Mouse (Mus musculus) MEL (cell line): ENCODE measurements at regions not wholly inside any gene's neighbourhood (a gene's known extent, or its start where the extent isn't known, plus 50 kb on each side); places are given as distances from the start of the nearest gene placed in this dataset.

Experiments used
- DNase-seq: peaks from one replicate; pipeline ENCODE4 v3.0.0; 2011; ENCODE audit warnings: low read depth, low spot score
- H3K27ac ChIP-seq: 2 replicates; pipeline ENCODE4 v1.5.1; 2012; ENCODE audit warnings: low read depth, mild to moderate bottlenecking, control low read depth, low read length, moderate library complexity; ENCODE audit not compliant: control insufficient read depth
- H3K27me3 ChIP-seq, 2 experiments: fragments of 150-350 bp in 1 of 2; sonication (generic) in 1 of 2; 2 replicates each; pipeline ENCODE4 v1.6.1; 2012; ENCODE audit warnings: low read length in 2 of 2, mild to moderate bottlenecking in 2 of 2, improper control_type of control experiment in 1 of 2, moderate library complexity in 1 of 2; ENCODE audit not compliant: insufficient read depth in 2 of 2, control insufficient read depth in 1 of 2
- H3K36me3 ChIP-seq, 2 experiments: 2 replicates each; pipeline ENCODE4 v1.6.1; 2012 to 2014; ENCODE audit warnings: low read length in 2 of 2, improper control_type of control experiment in 1 of 2, inconsistent platforms in 1 of 2, mild to moderate bottlenecking in 1 of 2; ENCODE audit not compliant: insufficient read depth in 2 of 2, control insufficient read depth in 1 of 2
- H3K4me1 ChIP-seq, 2 experiments: fragments of 150-350 bp in 1 of 2; sonication (generic) in 1 of 2; 2 replicates each; pipeline ENCODE4 v1.6.1; 2012; ENCODE audit warnings: low read length in 2 of 2, improper control_type of control experiment in 1 of 2, mild to moderate bottlenecking in 1 of 2; ENCODE audit not compliant: insufficient read depth in 2 of 2, control insufficient read depth in 1 of 2
- H3K4me3 ChIP-seq, 2 experiments: fragments of 150-350 bp in 1 of 2; sonication (generic) in 1 of 2; 2 replicates each; pipeline ENCODE4 v1.5.1; 2012; ENCODE audit warnings: low read depth in 2 of 2, low read length in 2 of 2, mild to moderate bottlenecking in 2 of 2, moderate library complexity in 2 of 2, control low read depth in 1 of 2, improper control_type of control experiment in 1 of 2; ENCODE audit not compliant: control insufficient read depth in 1 of 2, insufficient read depth in 1 of 2
- H3K79me2 ChIP-seq: 2 replicates; pipeline ENCODE4 v1.6.1; 2012; ENCODE audit warnings: mild to moderate bottlenecking, low read length, moderate library complexity; ENCODE audit not compliant: control insufficient read depth, poor library complexity, insufficient read depth
- H3K9ac ChIP-seq: 2 replicates; pipeline ENCODE4 v1.6.1; 2012; ENCODE audit warnings: low read depth, mild to moderate bottlenecking, control low read depth, low read length, moderate library complexity; ENCODE audit not compliant: control insufficient read depth, poor library complexity, severe bottlenecking
- H3K9me3 ChIP-seq: fragments of 150-350 bp; sonication (generic); replicated peaks from 2 replicates; pipeline ENCODE4 v1.6.1; 2012; ENCODE audit warnings: mild to moderate bottlenecking, low read length, improper control_type of control experiment, moderate library complexity; ENCODE audit not compliant: insufficient read depth
- CTCF ChIP-seq, 3 experiments: IDR thresholded peaks in 2 of 3; conservative IDR thresholded peaks in 1 of 3; 2 replicates each; pipeline ENCODE4 v1.5.1; 2011 to 2012; ENCODE audit warnings: low read length in 3 of 3, low read depth in 2 of 3, mild to moderate bottlenecking in 2 of 3, improper control_type of control experiment in 1 of 3, inconsistent platforms in 1 of 3, mixed read lengths in 1 of 3, moderate library complexity in 1 of 3; ENCODE audit not compliant: control insufficient read depth in 1 of 3, insufficient read depth in 1 of 3, poor library complexity in 1 of 3, severe bottlenecking in 1 of 3
- EP300 ChIP-seq, 2 experiments: IDR thresholded peaks; 2 replicates each; pipeline ENCODE4 v1.6.1; 2011; ENCODE audit warnings: improper control_type of control experiment in 2 of 2, low read length in 2 of 2, low read depth in 1 of 2, mild to moderate bottlenecking in 1 of 2
- GABPA ChIP-seq: IDR thresholded peaks from 2 replicates; pipeline ENCODE4 v1.6.1; 2012; ENCODE audit warnings: low read depth, mild to moderate bottlenecking, inconsistent platforms, low read length, improper control_type of control experiment, moderate library complexity
- JUND ChIP-seq: IDR thresholded peaks from 2 replicates; pipeline ENCODE4 v1.6.1; 2011; ENCODE audit warnings: low read depth, mild to moderate bottlenecking, improper control_type of control experiment, low read length
- KAT2A ChIP-seq: conservative IDR thresholded peaks from 2 replicates; pipeline ENCODE4 v1.6.1; 2012; ENCODE audit warnings: low read depth, low read length, improper control_type of control experiment, inconsistent platforms
- MAFK ChIP-seq: IDR thresholded peaks from 2 replicates; pipeline ENCODE4 v1.6.1; 2011; ENCODE audit warnings: low read depth, mild to moderate bottlenecking, low read length, improper control_type of control experiment, borderline replicate concordance
- MYC ChIP-seq: IDR thresholded peaks from 2 replicates; pipeline ENCODE4 v1.6.1; 2011; ENCODE audit warnings: low read depth, mild to moderate bottlenecking, low read length, improper control_type of control experiment, moderate library complexity
- RAD21 ChIP-seq: IDR thresholded peaks from 2 replicates; pipeline ENCODE4 v1.6.1; 2011; ENCODE audit warnings: mild to moderate bottlenecking, low read depth, low read length, improper control_type of control experiment
- RCOR1 ChIP-seq: IDR thresholded peaks from 2 replicates; pipeline ENCODE4 v1.6.1; 2012; ENCODE audit warnings: low read depth, mild to moderate bottlenecking, inconsistent platforms, low read length, improper control_type of control experiment
- SIN3A ChIP-seq: IDR thresholded peaks from 2 replicates; pipeline ENCODE4 v1.6.1; 2012; ENCODE audit warnings: low read length, improper control_type of control experiment, inconsistent platforms
- SMC3 ChIP-seq: IDR thresholded peaks from 2 replicates; pipeline ENCODE4 v1.6.1; 2011; ENCODE audit warnings: low read depth, low read length, improper control_type of control experiment
- TAL1 ChIP-seq: IDR thresholded peaks from 2 replicates; pipeline ENCODE4 v1.6.1; 2012; ENCODE audit warnings: mild to moderate bottlenecking, inconsistent platforms, low read length, moderate library complexity, mixed read lengths
- TCF12 ChIP-seq: IDR thresholded peaks from 2 replicates; pipeline ENCODE4 v1.6.1; 2014; ENCODE audit warnings: low read depth, mild to moderate bottlenecking, inconsistent platforms, low read length, improper control_type of control experiment, moderate library complexity
- UBTF ChIP-seq: IDR thresholded peaks from 2 replicates; pipeline ENCODE4 v1.6.1; 2012; ENCODE audit warnings: low read depth, mild to moderate bottlenecking, inconsistent platforms, low read length, improper control_type of control experiment, moderate library complexity, borderline replicate concordance; ENCODE audit not compliant: insufficient read depth
- USF2 ChIP-seq, 2 experiments: IDR thresholded peaks; 2 replicates each; pipeline ENCODE4 v1.6.1; 2011 to 2012; ENCODE audit warnings: improper control_type of control experiment in 2 of 2, low read length in 2 of 2, borderline replicate concordance in 1 of 2, inconsistent platforms in 1 of 2, low read depth in 1 of 2, mild to moderate bottlenecking in 1 of 2; ENCODE audit not compliant: insufficient read depth in 1 of 2
- ZKSCAN1 ChIP-seq: IDR thresholded peaks from 2 replicates; pipeline ENCODE4 v1.6.1; 2012; ENCODE audit warnings: low read depth, mild to moderate bottlenecking, inconsistent platforms, low read length, improper control_type of control experiment, moderate library complexity
- ZMIZ1 ChIP-seq: IDR thresholded peaks from 2 replicates; pipeline ENCODE4 v1.6.1; 2012; ENCODE audit warnings: low read depth, mild to moderate bottlenecking, inconsistent platforms, low read length, improper control_type of control experiment, moderate library complexity

DNA sequence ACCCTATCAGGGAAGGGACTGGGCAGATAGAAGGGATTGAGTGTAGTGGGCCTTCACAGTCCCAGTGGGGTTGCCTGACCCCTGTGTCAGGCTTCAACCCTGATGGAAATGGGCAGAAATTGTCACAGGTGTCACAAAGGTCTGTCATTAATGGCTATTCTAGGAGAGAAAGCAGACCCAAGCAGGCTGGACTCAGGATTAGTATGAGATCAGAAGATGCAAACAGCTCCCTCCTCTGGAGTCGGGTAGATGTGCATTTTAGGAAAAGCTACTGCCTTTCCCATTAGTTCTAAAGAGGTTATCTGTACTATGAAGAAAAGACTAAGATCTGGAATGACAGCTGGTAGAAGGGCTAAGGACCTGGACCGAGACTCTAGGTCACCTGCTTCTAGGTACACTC lies 346.9 kb upstream of the Nfe2l3 start:
- Histone ChIP-seq H3K27me3 (no peaks in the 10 kb centered on the region), H3K4me3 (no peak overlapping the region), H3K27ac (no peak overlapping the region), H3K9me3 (no peaks in the 10 kb centered on the region), H3K4me1 (no peaks in the 10 kb centered on the region), H3K36me3 (no peaks in the 10 kb centered on the region), H3K9ac (no peak overlapping the region), H3K79me2 (no peaks in the 10 kb centered on the region)
- no peak for DNase-seq
- TF ChIP-seq RAD21, result no peak
- no peak for TF ChIP-seq SIN3A
- no peak for TF ChIP-seq USF2 (IDR thresholded peaks at IDR 0.05; ENCODE audit: borderline replicate concordance in 1 of 2, insufficient read depth in 1 of 2, low read depth in 1 of 2, low read length in 2 of 2)
- no peak for TF ChIP-seq KAT2A

DNA sequence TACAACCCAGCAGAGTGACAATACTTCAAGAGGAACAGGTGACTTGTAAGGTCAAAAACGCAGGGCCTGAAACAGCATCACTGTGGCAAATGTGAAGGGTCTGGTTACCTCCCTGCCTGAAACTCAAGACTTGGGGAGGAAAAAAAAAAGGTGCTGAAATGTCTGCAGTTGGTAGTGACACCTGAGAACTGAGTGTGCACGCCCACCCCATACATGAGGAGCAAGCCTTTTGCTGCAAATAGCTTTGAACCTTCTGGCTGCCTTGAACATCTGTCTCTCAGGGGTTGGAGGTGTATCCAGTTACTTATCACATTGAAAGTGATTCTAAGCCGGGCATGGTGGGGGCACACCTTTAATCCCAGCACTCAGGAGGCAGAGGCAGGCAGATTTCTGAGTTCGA lies 346.1 kb upstream of the Nfe2l3 start:
- no peaks in the 10 kb centered on the region for H3K9me3 ChIP-seq
- TF ChIP-seq GABPA, result no peak
- TF ChIP-seq ZKSCAN1, result no peak
- no peak for TF ChIP-seq MAFK
- no peak for TF ChIP-seq MYC
- TF ChIP-seq RCOR1, result no peak
- no peak for TF ChIP-seq CTCF (IDR thresholded peaks at IDR 0.05 in 2 of 3, conservative IDR thresholded peaks at IDR 0.05 in 1 of 3; ENCODE audit: control insufficient read depth in 1 of 3, insufficient read depth in 1 of 3, low read depth in 2 of 3, low read length in 3 of 3, poor library complexity in 1 of 3, severe bottlenecking in 1 of 3)
- H3K36me3 ChIP-seq, result no peaks in the 10 kb centered on the region
- no peaks in the 10 kb centered on the region for H3K79me2 ChIP-seq
- no peaks in the 10 kb centered on the region for H3K4me1 ChIP-seq
- H3K27ac ChIP-seq, result no peak overlapping the region
- no peak for DNase-seq
- H3K4me3 ChIP-seq, result no peak overlapping the region
- H3K27me3 ChIP-seq, result no peaks in the 10 kb centered on the region
- no peak overlapping the region for H3K9ac ChIP-seq

DNA sequence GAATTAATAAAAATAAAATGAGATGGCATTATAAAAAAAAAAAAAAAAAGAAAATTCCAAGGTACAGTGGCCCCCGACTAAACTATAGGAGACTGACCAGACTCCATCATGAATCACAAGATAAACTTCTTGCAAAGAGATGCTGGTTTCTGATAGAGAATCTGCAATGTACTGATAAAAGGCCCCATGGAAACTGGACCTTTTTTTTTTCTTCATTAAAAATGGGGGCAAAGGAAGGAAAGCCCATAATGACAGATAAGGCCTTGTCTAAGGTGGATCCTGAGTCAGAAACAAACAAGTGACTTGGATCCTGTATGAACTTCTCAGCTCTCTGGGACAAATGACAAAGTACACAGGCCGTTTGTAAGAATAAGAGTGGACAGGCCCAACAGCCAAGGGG lies 344.7 kb upstream of the Nfe2l3 start:
- TF ChIP-seq UBTF, result no peak
- no peak for TF ChIP-seq EP300 (IDR thresholded peaks at IDR 0.05; ENCODE audit: low read depth in 1 of 2, low read length in 2 of 2)
- TF ChIP-seq ZMIZ1, result no peak
- no peak for TF ChIP-seq CTCF (IDR thresholded peaks at IDR 0.05 in 2 of 3, conservative IDR thresholded peaks at IDR 0.05 in 1 of 3; ENCODE audit: control insufficient read depth in 1 of 3, insufficient read depth in 1 of 3, low read depth in 2 of 3, low read length in 3 of 3, poor library complexity in 1 of 3, severe bottlenecking in 1 of 3)
- no peak for TF ChIP-seq TAL1
- TF ChIP-seq JUND, result no peak
- TF ChIP-seq TCF12, result no peak
- no peak for TF ChIP-seq SMC3
- no peak overlapping the region for H3K4me3 ChIP-seq

More for the DNA sequence above, 344.7 kb upstream of the Nfe2l3 start:
- no peak for DNase-seq
- Histone ChIP-seq H3K9me3 (no peaks in the 10 kb centered on the region), H3K36me3 (no peaks in the 10 kb centered on the region), H3K27me3 (no peaks in the 10 kb centered on the region), H3K9ac (no peak overlapping the region), H3K27ac (no peak overlapping the region), H3K79me2 (no peaks in the 10 kb centered on the region), H3K4me1 (no peaks in the 10 kb centered on the region)
